Mouse (Mus musculus): Measurements from ENCODE around the gene H2-Eb2. TPM values are rescaled to one million over a fixed set of nuclear protein-coding genes. Genes with fewer than 3 reads are reported as not detected.
"Not testable (repeated sequence)": the region's sequence is repeated elsewhere in the genome, so short reads cannot be mapped to it uniquely, and the experiment has no call there.

Gene H2-Eb2
- polyA plus RNA-seq, 1 experiment from 2014 or later: not detected

DNA sequence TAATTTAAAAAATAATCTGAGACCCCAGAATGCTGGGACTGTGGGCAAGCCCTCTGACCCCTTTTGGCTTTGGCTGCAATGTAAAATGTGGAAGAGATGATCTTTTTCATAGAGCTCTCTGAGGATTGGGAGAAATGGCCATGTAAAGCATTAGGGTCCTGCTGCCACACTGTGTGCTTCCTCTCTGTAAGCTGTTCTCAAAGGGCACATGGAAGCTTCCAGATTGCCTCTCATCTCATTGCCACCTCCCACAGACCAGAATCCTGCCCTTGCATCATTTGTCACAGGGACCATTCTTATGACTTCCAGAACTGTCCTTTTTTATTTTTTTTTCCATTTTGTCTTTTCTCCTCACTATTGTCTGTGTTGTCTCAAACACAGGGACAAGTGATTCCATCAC lies 18.2 kb upstream of the H2-Eb2 start:
- H3K9ac ChIP-seq (replicated peaks): no peak overlapping the region
- H3K27me3 ChIP-seq (ENCODE audit: insufficient read depth, low read length): no peaks in the 10 kb centered on the region
- H3K9me3 ChIP-seq (ENCODE audit: low read length): no peaks in the 10 kb centered on the region
- ATAC-seq (no peak), DNase-seq (no peak)
- H3K4me2 ChIP-seq (ENCODE audit: low read depth, low read length): no peak overlapping the region
- TF ChIP-seq EP300 (IDR thresholded peaks at IDR 0.05; ENCODE audit: low read depth) (no peak), CTCF (IDR thresholded peaks at IDR 0.05; ENCODE audit: low read depth) (no peak)
- no peaks in the 10 kb centered on the region for H3K36me3 ChIP-seq (replicated peaks; ENCODE audit: insufficient read depth, low read length)
- H3K4me1 ChIP-seq (ENCODE audit: insufficient read depth): no peaks in the 10 kb centered on the region
- no peak overlapping the region for H3K27ac ChIP-seq (ENCODE audit: low read depth)
- H3K4me3 ChIP-seq (ENCODE audit: low read depth, low read length): no peak overlapping the region

DNA sequence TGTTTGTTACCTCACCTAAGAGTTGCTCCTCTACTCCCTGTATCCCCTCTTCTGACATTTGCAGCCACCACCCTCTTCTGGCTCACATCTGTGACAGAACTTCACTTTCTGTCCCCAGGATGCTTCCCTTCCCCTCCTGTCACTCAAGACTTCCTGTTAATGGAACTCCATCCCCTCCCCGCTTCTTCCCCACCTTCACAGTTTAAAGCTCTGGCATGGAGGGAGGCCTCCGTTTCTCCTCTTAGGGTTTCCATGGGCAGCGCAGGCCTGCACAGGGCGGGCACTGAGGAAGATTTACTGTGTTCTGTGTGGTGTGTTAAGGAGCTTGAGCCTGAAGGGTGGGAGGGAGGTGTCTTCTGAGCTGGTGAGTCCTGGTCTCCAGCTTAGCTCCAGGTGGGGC lies 17.3 kb upstream of the H2-Eb2 start:
- WGBS (ENCODE audit: insufficient replicate concordance): 75% methylated on average over 4 of the region's 4 CpGs
- H3K4me2 ChIP-seq (ENCODE audit: low read depth, low read length): no peak overlapping the region
- H3K27me3 ChIP-seq (ENCODE audit: insufficient read depth, low read length): no peaks in the 10 kb centered on the region
- no peaks in the 10 kb centered on the region for H3K9me3 ChIP-seq (ENCODE audit: low read length)
- TF ChIP-seq CTCF (IDR thresholded peaks at IDR 0.05; ENCODE audit: low read depth) (no peak), EP300 (IDR thresholded peaks at IDR 0.05; ENCODE audit: low read depth) (no peak)
- H3K4me3 ChIP-seq (ENCODE audit: low read depth, low read length): no peak overlapping the region
- H3K9ac ChIP-seq (replicated peaks): no peak overlapping the region
- ATAC-seq: no peak
- no peak overlapping the region for H3K27ac ChIP-seq (ENCODE audit: low read depth)
- no peaks in the 10 kb centered on the region for H3K4me1 ChIP-seq (ENCODE audit: insufficient read depth)
- no peaks in the 10 kb centered on the region for H3K36me3 ChIP-seq (replicated peaks; ENCODE audit: insufficient read depth, low read length)
- DNase-seq: no peak

DNA sequence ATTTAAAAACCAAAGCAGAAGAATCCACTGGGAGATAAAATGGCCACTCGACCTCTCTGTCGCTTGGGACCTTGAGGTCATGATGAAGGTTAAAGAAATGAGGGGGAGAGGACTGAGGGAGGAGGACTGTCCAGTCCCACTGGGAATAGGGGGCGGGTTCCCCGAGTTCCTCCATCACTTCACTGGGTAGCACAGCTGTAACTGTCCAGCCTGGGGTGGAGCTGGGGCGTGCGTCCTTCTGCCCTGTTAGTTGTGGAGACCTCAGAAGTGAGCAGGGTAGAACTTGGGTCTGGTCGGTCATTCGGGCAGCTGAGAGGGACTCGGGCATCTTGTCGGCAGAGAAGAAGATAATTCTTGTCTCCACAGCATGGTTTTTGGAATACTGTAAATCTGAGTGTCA lies 16.2 kb upstream of the H2-Eb2 start:
- 42% methylated on average over 10 of the region's 10 CpGs for WGBS (ENCODE audit: insufficient replicate concordance)
- Histone ChIP-seq H3K4me1 (ENCODE audit: insufficient read depth) (no peaks in the 10 kb centered on the region), H3K4me2 (ENCODE audit: low read depth, low read length) (peak overlapping the region; percentile 79), H3K27me3 (ENCODE audit: insufficient read depth, low read length) (no peaks in the 10 kb centered on the region), H3K4me3 (ENCODE audit: low read depth, low read length) (peak overlapping the region; percentile 51), H3K36me3 (replicated peaks; ENCODE audit: insufficient read depth, low read length) (no peaks in the 10 kb centered on the region), H3K9ac (replicated peaks) (peak overlapping the region; percentile 56), H3K9me3 (ENCODE audit: low read length) (no peaks in the 10 kb centered on the region), H3K27ac (ENCODE audit: low read depth) (no peak overlapping the region)
- ATAC-seq: no peak
- TF ChIP-seq EP300 (IDR thresholded peaks at IDR 0.05; ENCODE audit: low read depth): no peak
- no peak for TF ChIP-seq CTCF (IDR thresholded peaks at IDR 0.05; ENCODE audit: low read depth)
- DNase-seq: no peak

- WGBS (ENCODE audit: insufficient replicate concordance): 32% methylated on average over 38 of the region's 38 CpGs
- Histone ChIP-seq H3K27ac (ENCODE audit: low read depth) (no peak overlapping the region), H3K36me3 (replicated peaks; ENCODE audit: insufficient read depth, low read length) (no peaks in the 10 kb centered on the region), H3K27me3 (ENCODE audit: insufficient read depth, low read length) (no peaks in the 10 kb centered on the region), H3K9ac (replicated peaks) (peak overlapping the region; percentile 56), H3K9me3 (ENCODE audit: low read length) (no peaks in the 10 kb centered on the region), H3K4me1 (ENCODE audit: insufficient read depth) (no peaks in the 10 kb centered on the region), H3K4me3 (ENCODE audit: low read depth, low read length) (peak overlapping the region; percentile 51), H3K4me2 (ENCODE audit: low read depth, low read length) (peak overlapping the region; percentile 79)
- TF ChIP-seq EP300 (IDR thresholded peaks at IDR 0.05; ENCODE audit: low read depth) (no peak), CTCF (IDR thresholded peaks at IDR 0.05; ENCODE audit: low read depth) (no peak)
- ATAC-seq: peak; percentile 64
- DNase-seq: peak; percentile 66
Measured at GRCm38 (mm10) chr17:34309683-34310385, 15.6 kb upstream of the H2-Eb2 start.

GRCm38 (mm10) chr17:34310526-34310925 lies 14.9 kb upstream of the H2-Eb2 start:
- H3K4me3 ChIP-seq (ENCODE audit: low read depth, low read length); ATAC-seq; DNase-seq; H3K9me3 ChIP-seq (ENCODE audit: low read length); H3K4me2 ChIP-seq (ENCODE audit: low read depth, low read length); H3K27ac ChIP-seq (ENCODE audit: low read depth); H3K36me3 ChIP-seq (replicated peaks; ENCODE audit: insufficient read depth, low read length); H3K27me3 ChIP-seq (ENCODE audit: insufficient read depth, low read length); H3K9ac ChIP-seq (replicated peaks); H3K4me1 ChIP-seq (ENCODE audit: insufficient read depth): not testable (repeated sequence)
- 68% methylated on average over 3 of the region's 3 CpGs for WGBS (ENCODE audit: insufficient replicate concordance)

GRCm38 (mm10) chr17:34312185-34312584 lies 13.3 kb upstream of the H2-Eb2 start:
- DNase-seq (no peak), ATAC-seq (no peak)
- H3K4me2 ChIP-seq (ENCODE audit: low read depth, low read length): no peak overlapping the region
- H3K36me3 ChIP-seq (replicated peaks; ENCODE audit: insufficient read depth, low read length): no peaks in the 10 kb centered on the region
- no peak overlapping the region for H3K27ac ChIP-seq (ENCODE audit: low read depth)
- H3K27me3 ChIP-seq (ENCODE audit: insufficient read depth, low read length): no peaks in the 10 kb centered on the region
- no peaks in the 10 kb centered on the region for H3K9me3 ChIP-seq (ENCODE audit: low read length)
- 79% methylated on average over 1 of the region's 1 CpGs for WGBS (ENCODE audit: insufficient replicate concordance)
- H3K4me3 ChIP-seq (ENCODE audit: low read depth, low read length): no peak overlapping the region
- no peaks in the 10 kb centered on the region for H3K4me1 ChIP-seq (ENCODE audit: insufficient read depth)
- TF ChIP-seq EP300 (IDR thresholded peaks at IDR 0.05; ENCODE audit: low read depth) (no peak), CTCF (IDR thresholded peaks at IDR 0.05; ENCODE audit: low read depth) (no peak)
- no peak overlapping the region for H3K9ac ChIP-seq (replicated peaks)

- H3K36me3 ChIP-seq (replicated peaks; ENCODE audit: insufficient read depth, low read length): no peaks in the 10 kb centered on the region
- no peaks in the 10 kb centered on the region for H3K27me3 ChIP-seq (ENCODE audit: insufficient read depth, low read length)
- DNase-seq (peak; percentile 80), ATAC-seq (no peak)
- H3K4me2 ChIP-seq (ENCODE audit: low read depth, low read length): no peak overlapping the region
- H3K4me3 ChIP-seq (ENCODE audit: low read depth, low read length): no peak overlapping the region
- TF ChIP-seq CTCF (IDR thresholded peaks at IDR 0.05; ENCODE audit: low read depth) (peak; percentile 90), EP300 (IDR thresholded peaks at IDR 0.05; ENCODE audit: low read depth) (no peak)
- H3K9me3 ChIP-seq (ENCODE audit: low read length): no peaks in the 10 kb centered on the region
- H3K4me1 ChIP-seq (ENCODE audit: insufficient read depth): no peaks in the 10 kb centered on the region
- H3K9ac ChIP-seq (replicated peaks): no peak overlapping the region
- no peak overlapping the region for H3K27ac ChIP-seq (ENCODE audit: low read depth)
- WGBS (ENCODE audit: insufficient replicate concordance): 38% methylated on average over 3 of the region's 3 CpGs
Measured at GRCm38 (mm10) chr17:34313393-34313792, 12.1 kb upstream of the H2-Eb2 start.
